Mouse (Mus musculus) erythroid progenitor cell, adult 5-6 weeks (primary cell): Measurements from ENCODE around the gene Lmtk3. TPM values are rescaled to one million over a fixed set of nuclear protein-coding genes. Genes with fewer than 3 reads are reported as not detected.
A peak's percentile ranks its signal among the peaks of the same experiment; 100 is the strongest.

ENCODE experiments used
- ATAC-seq: replicated peaks from 2 replicates; pipeline ENCODE4 v1.8.0; 2016; ENCODE audit warnings: moderate number of reproducible peaks, mild to moderate bottlenecking, moderate TSS enrichment, inconsistent platforms; ENCODE audit not compliant: poor library complexity, low FRiP score, severe bottlenecking
- total RNA-seq, 2 experiments: library from RNA; stranded (forward) in 1 of 2; stranded (reverse) in 1 of 2; fragments of 150-400 nt in 1 of 2; fragments of 186-747, 209-891 nt in 1 of 2; gene quantifications; 2 replicates each; pipeline versions ENCODE4 v1.2.3 to v1.2.4; 2015 to 2017; ENCODE audit warnings: low replicate concordance in 2 of 2

The Lmtk3 gene
- total RNA-seq, 2 experiments from 2014 or later = not detected

GRCm38 (mm10) chr7:45801348-45801747, 17.8 kb downstream of the Lmtk3 start:
- ATAC-seq = peak; percentile 86

GRCm38 (mm10) chr7:45802551-45802950, 19.0 kb downstream of the Lmtk3 start:
- ATAC-seq = no peak

DNA sequence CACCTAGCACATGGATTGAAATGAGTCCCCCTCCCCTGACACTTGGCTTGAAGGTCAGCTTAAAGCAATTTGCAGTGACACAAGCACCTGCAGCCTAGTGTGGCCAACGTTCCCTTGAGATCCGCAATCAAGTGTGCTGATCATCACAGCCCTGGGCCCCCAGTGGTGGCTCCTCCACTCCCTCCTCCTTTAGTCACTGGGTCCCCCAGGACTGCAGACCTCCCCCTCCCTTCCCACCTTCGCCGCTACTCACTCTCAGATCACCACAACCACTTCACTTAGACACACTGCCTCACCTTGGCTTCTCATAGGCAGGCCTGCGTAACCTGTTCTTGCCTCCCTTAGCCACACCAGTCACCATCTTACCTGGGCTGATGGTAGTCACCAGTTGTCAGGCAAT, 22.4 kb downstream of the Lmtk3 start:
- no peak for ATAC-seq

GRCm38 (mm10) chr7:45808471-45808870, 24.9 kb downstream of the Lmtk3 start:
- ATAC-seq = no peak

DNA sequence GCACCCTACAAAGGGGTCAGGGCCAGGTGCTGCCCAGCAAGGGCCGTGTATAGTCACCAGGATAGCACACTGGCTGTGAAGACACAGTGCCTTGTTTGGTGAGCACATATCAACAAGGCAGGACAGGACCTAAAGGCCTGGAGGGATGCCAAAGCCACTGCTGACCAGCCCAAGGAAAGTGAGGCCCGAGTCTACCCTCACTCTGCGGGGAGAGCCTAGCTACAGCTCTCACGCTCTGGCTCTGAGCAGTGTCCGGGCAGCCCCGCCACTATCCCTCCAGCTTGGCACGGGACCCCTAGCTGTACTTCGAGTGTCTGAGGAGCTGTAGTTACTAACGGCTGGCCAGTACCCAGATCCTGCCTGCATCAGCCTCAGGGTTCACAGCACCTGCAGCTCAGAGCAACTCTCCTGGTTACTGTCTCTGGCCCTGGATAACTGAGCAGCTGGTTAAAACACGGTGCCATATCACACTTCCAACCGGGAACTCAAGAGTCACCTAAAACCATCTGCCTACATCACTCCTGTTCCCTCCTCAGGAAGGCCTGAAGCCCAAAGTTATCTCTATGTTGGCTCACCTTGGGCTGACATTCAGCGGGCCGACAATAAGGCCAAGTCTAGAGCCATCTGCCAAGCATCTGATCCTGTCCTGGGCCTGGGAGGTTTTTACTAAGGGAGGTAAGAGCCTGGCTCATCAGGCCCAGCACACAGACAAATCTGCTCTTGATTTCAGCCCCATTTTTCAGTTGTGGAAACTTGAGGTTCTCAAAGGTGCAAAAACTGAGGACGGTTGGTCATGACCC, 25.9 kb downstream of the Lmtk3 start:
- no peak for ATAC-seq

DNA sequence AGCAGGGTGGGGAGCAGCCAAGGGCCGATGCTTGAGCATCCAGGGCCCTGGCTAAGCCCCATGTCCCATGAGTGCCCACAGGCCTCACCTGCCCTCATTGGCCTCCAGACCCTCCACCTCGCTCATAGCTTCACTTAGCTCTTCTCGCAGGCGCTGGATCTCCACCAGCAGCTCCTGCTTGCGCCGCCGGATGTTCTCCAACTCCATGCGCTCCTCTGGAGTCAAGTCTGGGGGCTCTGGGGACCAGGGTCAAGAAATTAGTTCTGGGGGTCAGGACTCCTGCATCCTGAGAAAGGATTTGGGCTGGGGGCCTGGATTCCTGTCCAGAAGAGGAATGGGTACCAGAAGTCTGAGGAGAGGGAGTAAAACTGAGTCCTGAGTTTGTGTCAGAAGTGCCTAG, 29.4 kb downstream of the Lmtk3 start:
- no peak for ATAC-seq

DNA sequence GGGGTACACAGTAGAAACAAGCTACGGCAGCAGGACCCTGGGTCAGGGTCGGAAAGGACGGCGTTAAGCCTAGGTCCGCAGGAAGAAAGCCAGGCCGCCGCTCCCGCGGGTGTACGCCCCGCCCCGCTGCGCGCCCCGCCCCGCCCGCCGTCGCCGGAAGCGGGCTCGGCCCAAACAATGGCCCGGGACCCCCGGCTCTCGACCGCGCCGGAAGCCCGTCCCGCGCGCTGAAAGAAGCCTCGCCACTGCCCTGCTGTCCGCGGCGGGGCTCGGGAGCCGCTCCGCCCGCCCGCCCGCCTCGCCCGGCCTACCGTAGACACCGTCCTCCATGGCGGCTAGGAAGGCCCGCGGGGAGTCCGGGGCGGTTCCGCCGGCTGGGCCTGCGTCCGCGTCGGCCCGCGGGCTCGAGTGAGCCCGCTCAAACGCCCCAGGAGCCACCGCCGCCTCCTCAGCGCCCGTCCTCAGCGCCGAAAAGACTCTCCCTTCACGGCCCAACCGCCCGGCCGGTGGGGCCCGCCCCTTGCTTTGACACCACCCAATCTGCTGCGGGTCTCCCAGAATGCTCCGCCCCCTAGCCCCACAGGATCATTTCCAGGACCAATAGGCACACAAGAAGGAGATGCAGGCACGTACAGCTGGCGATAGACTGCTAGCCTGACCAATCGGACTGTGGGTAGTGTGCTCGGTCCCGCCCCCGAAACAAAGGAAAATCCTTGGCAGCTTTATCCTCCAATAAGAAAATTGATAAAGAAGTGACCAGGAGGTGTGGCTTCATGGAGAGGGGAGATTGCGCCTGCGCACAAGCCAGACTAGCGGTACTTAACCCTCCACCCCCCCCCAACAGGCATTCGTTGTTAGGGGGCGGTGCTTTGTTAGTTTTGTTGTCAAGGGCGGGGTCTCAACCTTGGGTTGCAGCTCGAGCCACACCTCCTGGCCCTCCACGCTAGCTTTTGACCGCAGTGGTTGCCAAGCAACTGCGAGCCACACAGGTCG, 30.5 kb downstream of the Lmtk3 start, which contains the start of gene Cyth2:
TSS of gene Cyth2 (minus strand) at position 795 of the 993 bp plus-strand sequence.
- ATAC-seq = peak; percentile 95

GRCm38 (mm10) chr7:45814841-45815240, 31.3 kb downstream of the Lmtk3 start:
- no peak for ATAC-seq

- ATAC-seq = no peak
Observed at GRCm38 (mm10) chr7:45815323-45815983, 31.9 kb downstream of the Lmtk3 start.

GRCm38 (mm10) chr7:45815984-45816351, 32.4 kb downstream of the Lmtk3 start:
- ATAC-seq = no peak

DNA sequence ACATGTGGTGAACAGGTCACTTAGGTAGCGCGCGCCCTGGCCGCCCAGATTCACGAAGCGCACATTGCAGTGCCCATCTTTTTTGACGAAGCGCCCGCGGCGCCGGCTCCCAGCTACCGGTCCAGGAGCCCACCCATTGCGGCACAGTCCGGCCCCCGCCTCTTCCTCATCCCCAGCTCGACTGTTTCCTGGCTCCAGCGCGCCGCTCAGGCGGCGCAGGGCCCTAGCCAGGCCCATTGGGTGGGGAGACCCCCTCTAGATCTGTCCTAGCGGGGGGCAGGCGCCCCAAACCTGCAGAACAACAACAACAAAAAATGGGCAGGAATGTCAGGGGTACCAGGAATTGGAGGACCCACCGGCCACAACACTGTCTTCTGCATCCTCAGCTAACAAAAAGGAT, 36.3 kb downstream of the Lmtk3 start:
- no peak for ATAC-seq

DNA sequence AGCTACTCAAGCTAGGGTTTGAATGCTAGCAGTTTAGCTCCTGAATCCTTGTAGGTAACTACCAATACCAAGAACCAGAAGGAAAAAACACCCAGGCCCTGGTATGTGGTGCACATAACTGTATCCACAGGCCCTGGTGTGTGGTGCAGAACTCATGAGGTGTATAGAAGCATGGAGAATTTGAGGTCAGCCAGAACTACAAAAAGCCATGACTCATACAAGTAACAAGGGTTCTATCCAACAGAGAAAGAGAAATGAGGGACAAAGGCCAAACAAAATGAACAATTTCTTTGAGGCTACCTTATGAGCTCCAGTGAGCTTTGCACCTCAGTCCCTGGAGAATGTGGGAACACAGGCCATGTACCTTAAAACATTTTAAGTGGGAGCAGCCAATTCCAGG, 37.4 kb downstream of the Lmtk3 start:
- ATAC-seq = no peak

- ATAC-seq = no peak
Observed at GRCm38 (mm10) chr7:45824598-45824997, 41.1 kb downstream of the Lmtk3 start, which contains the start of gene Kcnj14. Kcnj14 (minus strand) TSS chr7:45824782.

- no peak for ATAC-seq
Observed at GRCm38 (mm10) chr7:45826631-45827030, 43.1 kb downstream of the Lmtk3 start.

- ATAC-seq = peak; percentile 52
Observed at GRCm38 (mm10) chr7:45830427-45831127, 47.0 kb downstream of the Lmtk3 start, which contains the start of gene Grwd1. Grwd1 (minus strand) TSS chr7:45830944.

DNA sequence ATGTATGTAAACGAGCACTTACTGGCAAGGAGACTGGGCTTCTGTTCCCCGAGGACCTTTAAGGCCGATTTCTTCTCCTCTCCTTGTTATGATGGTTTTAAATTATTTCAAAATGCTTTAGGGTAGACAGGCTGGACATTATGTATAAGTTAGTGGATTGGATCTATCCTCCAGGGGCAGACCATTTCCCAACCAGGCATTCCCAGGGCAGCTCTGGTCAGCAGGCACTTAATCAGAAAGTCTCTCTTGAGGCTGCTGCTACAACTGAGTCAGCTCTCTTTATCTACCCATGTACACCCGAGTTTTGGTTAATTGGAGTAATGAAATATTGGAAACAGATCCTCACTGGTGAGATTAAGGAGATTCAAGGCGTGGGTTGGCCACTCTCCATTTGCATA, 47.6 kb downstream of the Lmtk3 start:
- no peak for ATAC-seq

DNA sequence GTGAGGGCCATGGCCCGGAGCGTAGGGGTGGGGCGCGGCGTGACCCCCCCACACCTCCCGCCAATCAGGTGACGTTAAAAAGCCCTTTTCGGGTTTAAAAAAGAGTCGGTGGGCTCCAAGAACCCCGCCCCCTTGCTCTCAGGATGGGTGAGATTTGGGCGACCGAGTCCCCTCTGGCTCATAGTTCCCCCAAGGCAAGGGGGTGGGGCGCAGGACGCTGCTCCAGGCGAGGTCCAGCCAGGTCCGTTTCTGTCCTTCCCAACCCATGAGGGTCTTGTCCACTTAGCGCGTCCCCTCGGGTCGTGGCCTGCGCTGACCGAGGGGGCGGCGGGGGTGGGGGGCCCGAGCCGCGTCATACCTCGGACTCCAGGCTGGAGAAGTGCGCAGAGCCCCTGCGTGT, 48.9 kb downstream of the Lmtk3 start:
- ATAC-seq = no peak

GRCm38 (mm10) chr7:45833148-45833790, 49.7 kb downstream of the Lmtk3 start:
- no peak for ATAC-seq

DNA sequence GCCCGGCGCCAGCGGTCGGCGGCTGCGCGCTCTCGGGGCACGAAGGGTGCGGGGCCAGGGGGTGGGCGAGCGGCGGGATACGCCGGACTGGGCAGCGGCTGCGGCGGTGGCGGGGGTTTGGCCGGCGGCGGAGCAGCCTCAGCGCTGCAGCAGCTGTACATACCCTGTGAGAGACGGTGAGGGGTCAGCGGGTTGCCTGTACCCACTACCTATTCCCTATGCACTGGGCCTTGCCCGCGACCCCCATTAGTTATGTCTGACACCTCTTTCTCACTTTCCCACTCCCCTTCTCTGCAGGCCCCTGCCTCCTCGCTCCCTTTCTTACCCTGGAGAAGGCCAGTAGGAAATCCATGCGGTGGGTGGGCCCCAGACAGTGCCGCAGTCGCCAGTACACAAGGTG, 50.4 kb downstream of the Lmtk3 start:
- ATAC-seq = no peak
